Mouse (Mus musculus): ENCODE data around the gene Coa5. TPM values are rescaled to one million over a fixed set of nuclear protein-coding genes. Genes with fewer than 3 reads are reported as not detected.

Coa5 gene
- polyA plus RNA-seq, 1 experiment from 2014 or later: 60.1 TPM

GRCm38 (mm10) chr1:37467806-37468205 lies 37.9 kb upstream of the Coa5 start:
- ATAC-seq (ENCODE audit: low FRiP score, low read depth): no peak
- H3K36me3 ChIP-seq: 0 out of 2 replicates have a peak, but pooled peaks cover 6% of the 10 kb centered on the region
- H3K9me3 ChIP-seq: no peaks in the 10 kb centered on the region
- H3K4me1 ChIP-seq (replicated peaks): no peaks in the 10 kb centered on the region
- H3K27me3 ChIP-seq: no peaks in the 10 kb centered on the region
- no peak overlapping the region for H3K9ac ChIP-seq
- no peak overlapping the region for H3K4me2 ChIP-seq
- no peak overlapping the region for H3K27ac ChIP-seq (replicated peaks)
- WGBS: 91% methylated on average over 4 of the region's 4 CpGs
- no peak overlapping the region for H3K4me3 ChIP-seq

GRCm38 (mm10) chr1:37466322-37466995 lies 36.6 kb upstream of the Coa5 start:
- Histone ChIP-seq H3K27me3 (no peaks in the 10 kb centered on the region), H3K27ac (replicated peaks) (no peak overlapping the region), H3K4me1 (replicated peaks) (no peaks in the 10 kb centered on the region), H3K9ac (no peak overlapping the region), H3K4me3 (no peak overlapping the region), H3K4me2 (no peak overlapping the region), H3K9me3 (no peaks in the 10 kb centered on the region), H3K36me3 (0 out of 2 replicates have a peak, but pooled peaks cover 6% of the 10 kb centered on the region)
- ATAC-seq (ENCODE audit: low FRiP score, low read depth): no peak
- WGBS: 84% methylated on average over 3 of the region's 3 CpGs

GRCm38 (mm10) chr1:37464878-37465452 lies 35.1 kb upstream of the Coa5 start:
- no peaks in the 10 kb centered on the region for H3K9me3 ChIP-seq
- no peak overlapping the region for H3K9ac ChIP-seq
- 91% methylated on average over 10 of the region's 10 CpGs for WGBS

GRCm38 (mm10) chr1:37457546-37457945 lies 27.6 kb upstream of the Coa5 start:
- Histone ChIP-seq H3K27ac (replicated peaks) (no peak overlapping the region), H3K4me1 (replicated peaks) (no peaks in the 10 kb centered on the region), H3K36me3 (peaks cover 5% of the 10 kb centered on the region; the same call in 1 of the 2 replicates), H3K9me3 (no peaks in the 10 kb centered on the region), H3K4me3 (no peak overlapping the region), H3K9ac (no peak overlapping the region), H3K27me3 (no peaks in the 10 kb centered on the region), H3K4me2 (no peak overlapping the region)
- no peak for ATAC-seq (ENCODE audit: low FRiP score, low read depth)
- 94% methylated on average over 7 of the region's 7 CpGs for WGBS

More at GRCm38 (mm10) chr1:37464878-37465452, 35.1 kb upstream of the Coa5 start:
- Histone ChIP-seq H3K4me1 (replicated peaks) (no peaks in the 10 kb centered on the region), H3K27ac (replicated peaks) (no peak overlapping the region), H3K27me3 (no peaks in the 10 kb centered on the region), H3K36me3 (0 out of 2 replicates have a peak, but pooled peaks cover 6% of the 10 kb centered on the region), H3K4me2 (no peak overlapping the region), H3K4me3 (no peak overlapping the region)
- ATAC-seq (ENCODE audit: low FRiP score, low read depth): no peak

GRCm38 (mm10) chr1:37451270-37451669 lies 21.4 kb upstream of the Coa5 start:
- H3K36me3 ChIP-seq: peaks cover 28% of the 10 kb centered on the region
- H3K9ac ChIP-seq: no peak overlapping the region
- WGBS: 91% methylated on average over 8 of the region's 8 CpGs
- no peak for ATAC-seq (ENCODE audit: low FRiP score, low read depth)
- H3K27me3 ChIP-seq: no peaks in the 10 kb centered on the region
- no peaks in the 10 kb centered on the region for H3K9me3 ChIP-seq
- no peak overlapping the region for H3K4me3 ChIP-seq
- H3K27ac ChIP-seq (replicated peaks): no peak overlapping the region
- H3K4me1 ChIP-seq (replicated peaks): no peaks in the 10 kb centered on the region
- no peak overlapping the region for H3K4me2 ChIP-seq

- Histone ChIP-seq H3K36me3 (peaks cover 30% of the 10 kb centered on the region), H3K27ac (replicated peaks) (no peak overlapping the region), H3K4me3 (no peak overlapping the region), H3K9ac (no peak overlapping the region), H3K27me3 (no peaks in the 10 kb centered on the region), H3K4me1 (replicated peaks) (no peaks in the 10 kb centered on the region), H3K4me2 (no peak overlapping the region), H3K9me3 (no peaks in the 10 kb centered on the region)
- 82% methylated on average over 10 of the region's 10 CpGs for WGBS
- no peak for ATAC-seq (ENCODE audit: low FRiP score, low read depth)
These were observed 18.6 kb upstream of the Coa5 start for GRCm38 (mm10) chr1:37448361-37449095.

GRCm38 (mm10) chr1:37442848-37443835 lies 13.2 kb upstream of the Coa5 start:
- no peaks in the 10 kb centered on the region for H3K9me3 ChIP-seq
- no peak overlapping the region for H3K4me3 ChIP-seq
- 95% methylated on average over 16 of the region's 16 CpGs for WGBS
- peaks cover 44% of the 10 kb centered on the region for H3K36me3 ChIP-seq
- ATAC-seq (ENCODE audit: low FRiP score, low read depth): no peak
- H3K4me2 ChIP-seq: no peak overlapping the region
- no peaks in the 10 kb centered on the region for H3K27me3 ChIP-seq
- no peaks in the 10 kb centered on the region for H3K4me1 ChIP-seq (replicated peaks)
- no peak overlapping the region for H3K9ac ChIP-seq
- H3K27ac ChIP-seq (replicated peaks): no peak overlapping the region

- Histone ChIP-seq H3K4me1 (replicated peaks) (peaks cover 13% of the 10 kb centered on the region), H3K36me3 (peaks cover 61% of the 10 kb centered on the region), H3K4me3 (no peak overlapping the region), H3K27ac (replicated peaks) (no peak overlapping the region), H3K9me3 (no peaks in the 10 kb centered on the region), H3K9ac (no peak overlapping the region), H3K27me3 (no peaks in the 10 kb centered on the region), H3K4me2 (no peak overlapping the region)
- 97% methylated on average over 3 of the region's 3 CpGs for WGBS
- no peak for ATAC-seq (ENCODE audit: low FRiP score, low read depth)
These were observed 6.5 kb upstream of the Coa5 start for GRCm38 (mm10) chr1:37436419-37436818.

GRCm38 (mm10) chr1:37430297-37430840 lies 466 bp upstream of the Coa5 start:
- 2% methylated on average over 39 of the region's 40 CpGs for WGBS
- Histone ChIP-seq H3K27me3 (no peaks in the 10 kb centered on the region), H3K4me1 (replicated peaks) (peaks cover 32% of the 10 kb centered on the region), H3K4me2 (peak overlapping the region; percentile 84), H3K9me3 (no peaks in the 10 kb centered on the region), H3K36me3 (peaks cover 40% of the 10 kb centered on the region), H3K27ac (replicated peaks) (peak overlapping the region; percentile 75), H3K9ac (peak overlapping the region; percentile 91), H3K4me3 (peak overlapping the region; percentile 84)
- peak; percentile 9; the same call in 1 of the 2 replicates for ATAC-seq (ENCODE audit: low FRiP score, low read depth)

- H3K4me3 ChIP-seq: peak overlapping the region; percentile 84
- H3K9me3 ChIP-seq: no peaks in the 10 kb centered on the region
- H3K9ac ChIP-seq: peak overlapping the region; percentile 91
- H3K4me2 ChIP-seq: peak overlapping the region; percentile 84
- H3K27ac ChIP-seq (replicated peaks): no peak overlapping the region
- ATAC-seq (ENCODE audit: low FRiP score, low read depth): no peak
- H3K27me3 ChIP-seq: no peaks in the 10 kb centered on the region
- H3K36me3 ChIP-seq: peaks cover 43% of the 10 kb centered on the region
- peaks cover 32% of the 10 kb centered on the region for H3K4me1 ChIP-seq (replicated peaks)
- WGBS: 82% methylated on average over 2 of the region's 2 CpGs
These were observed 992 bp downstream of the Coa5 start for GRCm38 (mm10) chr1:37428911-37429310.

GRCm38 (mm10) chr1:37427144-37427875 lies 2.6 kb downstream of the Coa5 start:
- no peak for ATAC-seq (ENCODE audit: low FRiP score, low read depth)
- Histone ChIP-seq H3K27me3 (no peaks in the 10 kb centered on the region), H3K4me2 (no peak overlapping the region), H3K4me1 (replicated peaks) (peaks cover 29% of the 10 kb centered on the region), H3K4me3 (no peak overlapping the region), H3K9me3 (no peaks in the 10 kb centered on the region), H3K36me3 (peaks cover 43% of the 10 kb centered on the region), H3K9ac (no peak overlapping the region), H3K27ac (replicated peaks) (no peak overlapping the region)
- 95% methylated on average over 8 of the region's 8 CpGs for WGBS

Measured in hindbrain, embryonic 15.5 days (tissue).